Mouse (Mus musculus): ENCODE data around the gene Plpp1. TPM values are rescaled to one million over a fixed set of nuclear protein-coding genes. Genes with fewer than 3 reads are reported as not detected.

The Plpp1 gene
- polyA plus RNA-seq, 1 experiment from 2014 or later = 70.9 TPM

DNA sequence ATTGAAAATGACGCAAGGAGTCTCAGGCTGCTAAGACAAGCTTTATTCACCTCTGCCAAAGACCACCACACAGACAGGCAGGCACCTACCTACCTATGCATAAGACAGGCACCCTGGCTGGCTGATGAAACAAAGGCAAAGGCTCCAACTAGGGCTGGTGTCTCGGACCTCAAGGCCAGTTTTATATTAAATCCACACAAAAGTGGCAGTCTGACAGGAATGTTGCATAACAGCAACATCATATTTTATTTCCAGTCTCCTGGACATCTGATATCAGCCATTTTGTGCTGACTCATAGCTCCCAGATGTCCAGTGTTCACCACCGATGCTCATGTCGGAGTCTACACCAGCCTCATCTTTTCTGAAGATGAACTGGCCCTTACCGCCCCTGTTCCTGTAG lies 22.2 kb upstream of the Plpp1 start:
- Histone ChIP-seq H3K4me3 (no peak overlapping the region), H3K4me2 (no peak overlapping the region), H3K27me3 (no peaks in the 10 kb centered on the region), H3K27ac (replicated peaks) (no peak overlapping the region), H3K9me3 (no peaks in the 10 kb centered on the region), H3K4me1 (replicated peaks) (no peaks in the 10 kb centered on the region), H3K9ac (no peak overlapping the region), H3K36me3 (no peaks in the 10 kb centered on the region)
- 95% methylated on average over 5 of the region's 5 CpGs for WGBS
- no peak for ATAC-seq (ENCODE audit: low FRiP score, low read depth)

DNA sequence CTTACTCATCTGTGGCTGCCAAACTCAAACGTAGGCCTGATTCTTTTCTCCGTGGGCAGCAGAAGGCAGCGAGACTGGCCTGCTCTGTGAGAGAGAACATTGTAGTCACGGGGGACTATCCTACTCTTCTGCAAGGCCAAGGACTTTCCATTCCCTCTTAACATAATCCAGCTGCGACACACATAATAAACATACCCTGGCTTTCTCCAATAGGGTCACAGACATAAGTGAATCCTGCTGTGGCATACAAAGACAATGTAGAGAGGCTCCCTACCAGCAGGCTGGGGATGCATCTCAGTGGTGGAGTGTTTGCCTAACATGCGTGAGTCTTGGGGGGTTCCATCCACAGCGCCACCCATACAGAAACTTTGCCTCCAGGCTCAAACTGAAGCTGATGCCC lies 15.3 kb upstream of the Plpp1 start:
- Histone ChIP-seq H3K9ac (no peak overlapping the region), H3K4me2 (no peak overlapping the region), H3K27ac (replicated peaks) (no peak overlapping the region), H3K4me1 (replicated peaks) (no peaks in the 10 kb centered on the region), H3K9me3 (no peaks in the 10 kb centered on the region), H3K27me3 (no peaks in the 10 kb centered on the region), H3K4me3 (no peak overlapping the region), H3K36me3 (no peaks in the 10 kb centered on the region)
- ATAC-seq (ENCODE audit: low FRiP score, low read depth) = no peak
- WGBS = 66% methylated on average over 7 of the region's 7 CpGs

DNA sequence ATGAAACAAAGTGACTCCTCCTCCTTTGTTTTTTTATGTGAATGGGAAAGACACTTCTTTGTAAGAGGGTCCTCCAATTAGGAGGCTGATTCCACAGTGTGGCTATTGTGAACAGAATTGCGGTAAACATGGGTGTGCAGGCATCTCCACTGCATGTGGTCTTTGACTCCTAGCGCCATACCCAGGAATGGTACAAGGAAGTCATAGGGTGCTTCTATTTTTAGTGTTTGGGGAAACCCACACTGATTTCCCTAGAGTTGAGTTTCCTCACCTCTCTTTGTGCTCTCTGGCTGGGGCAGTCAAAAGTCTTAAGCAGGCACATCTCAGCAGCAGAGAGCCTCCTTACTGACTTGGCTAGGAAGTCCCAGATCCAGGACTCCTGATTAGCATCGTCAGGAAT lies 14.4 kb upstream of the Plpp1 start:
- no peaks in the 10 kb centered on the region for H3K9me3 ChIP-seq
- ATAC-seq (ENCODE audit: low FRiP score, low read depth) = no peak
- no peak overlapping the region for H3K27ac ChIP-seq (replicated peaks)
- no peak overlapping the region for H3K4me3 ChIP-seq
- H3K36me3 ChIP-seq = no peaks in the 10 kb centered on the region
- no peaks in the 10 kb centered on the region for H3K27me3 ChIP-seq
- 33% methylated on average over 3 of the region's 3 CpGs for WGBS
- H3K9ac ChIP-seq = no peak overlapping the region
- H3K4me2 ChIP-seq = no peak overlapping the region
- H3K4me1 ChIP-seq (replicated peaks) = no peaks in the 10 kb centered on the region

DNA sequence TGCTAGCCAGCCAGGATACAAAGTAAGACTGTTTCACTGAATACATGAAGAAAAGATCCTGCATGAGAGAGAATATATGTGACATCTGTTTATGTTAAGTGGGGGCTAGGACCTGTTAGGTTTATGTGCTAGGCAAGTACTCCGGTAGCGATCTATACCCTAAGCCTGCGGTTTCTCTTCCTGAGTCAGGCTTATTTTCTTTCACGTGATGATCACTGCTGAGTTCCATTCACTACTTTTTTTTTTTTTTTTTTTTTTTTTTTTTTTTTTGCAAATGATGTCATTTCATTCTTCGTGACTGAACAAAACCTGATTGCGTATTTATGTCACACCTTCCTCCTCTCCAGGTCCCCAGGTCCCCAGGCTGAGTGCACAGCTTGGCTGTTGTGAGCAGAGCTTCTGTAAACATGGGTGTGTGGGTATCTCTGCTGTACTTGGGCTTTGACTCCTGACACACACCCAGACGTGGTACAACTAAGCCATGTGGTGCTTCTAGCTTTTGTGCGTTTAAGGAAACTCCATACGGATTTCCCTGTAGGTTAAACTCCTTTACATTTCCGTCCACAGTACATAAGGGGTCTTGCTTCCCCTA lies 13.6 kb upstream of the Plpp1 start:
- H3K36me3 ChIP-seq = no peaks in the 10 kb centered on the region
- no peak overlapping the region for H3K4me2 ChIP-seq
- H3K27me3 ChIP-seq = no peaks in the 10 kb centered on the region
- 81% methylated on average over 10 of the region's 10 CpGs for WGBS
- H3K27ac ChIP-seq (replicated peaks) = no peak overlapping the region
- ATAC-seq (ENCODE audit: low FRiP score, low read depth) = no peak
- no peak overlapping the region for H3K4me3 ChIP-seq
- no peaks in the 10 kb centered on the region for H3K4me1 ChIP-seq (replicated peaks)
- H3K9ac ChIP-seq = no peak overlapping the region
- no peaks in the 10 kb centered on the region for H3K9me3 ChIP-seq

DNA sequence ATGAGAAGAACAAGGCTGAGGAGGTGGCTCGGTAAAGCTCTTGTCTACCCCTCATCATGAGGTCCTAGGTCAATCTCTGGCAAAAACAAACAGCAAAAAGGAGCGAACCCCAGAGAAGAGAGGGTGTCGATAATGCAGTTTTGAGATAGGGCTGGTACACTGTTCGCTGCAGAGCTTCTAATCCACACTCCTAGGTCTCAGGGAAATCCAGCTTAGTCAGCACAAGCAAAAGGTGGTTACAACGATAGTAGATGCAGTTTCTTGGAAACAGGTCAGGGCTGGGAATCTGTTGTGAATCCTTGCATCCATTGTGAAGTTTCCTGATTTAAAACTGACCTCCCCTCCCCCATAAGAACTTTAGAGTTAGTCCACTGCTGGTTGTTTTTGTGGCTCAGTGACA lies 9.8 kb upstream of the Plpp1 start:
- no peaks in the 10 kb centered on the region for H3K4me1 ChIP-seq (replicated peaks)
- H3K36me3 ChIP-seq = no peaks in the 10 kb centered on the region
- H3K27ac ChIP-seq (replicated peaks) = no peak overlapping the region
- no peak overlapping the region for H3K4me2 ChIP-seq
- H3K9ac ChIP-seq = no peak overlapping the region
- ATAC-seq (ENCODE audit: low FRiP score, low read depth) = no peak
- H3K27me3 ChIP-seq = no peaks in the 10 kb centered on the region
- WGBS = 84% methylated on average over 5 of the region's 5 CpGs
- no peaks in the 10 kb centered on the region for H3K9me3 ChIP-seq
- no peak overlapping the region for H3K4me3 ChIP-seq

DNA sequence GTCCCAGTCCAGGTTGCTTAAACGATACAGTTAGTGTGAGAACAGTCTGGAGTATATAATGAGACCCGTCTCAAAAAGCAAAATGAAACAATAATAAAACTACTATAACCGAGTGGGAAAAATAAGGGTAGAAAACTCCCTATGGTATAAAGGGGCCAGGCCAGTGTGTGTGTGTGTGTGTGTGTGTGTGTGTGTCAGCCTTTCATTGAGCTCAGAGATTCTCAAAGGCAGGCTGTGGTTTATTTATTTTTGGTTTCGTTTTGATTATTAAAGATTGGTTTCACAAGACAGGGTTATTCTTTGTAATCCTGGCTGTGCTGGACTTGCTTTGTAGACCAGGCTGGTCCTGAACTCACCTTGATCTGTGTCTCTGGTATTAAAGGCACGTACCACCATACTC lies 8.7 kb upstream of the Plpp1 start:
- ATAC-seq (ENCODE audit: low FRiP score, low read depth) = no peak
- no peaks in the 10 kb centered on the region for H3K9me3 ChIP-seq
- 86% methylated on average over 5 of the region's 5 CpGs for WGBS
- no peak overlapping the region for H3K9ac ChIP-seq
- H3K4me1 ChIP-seq (replicated peaks) = no peaks in the 10 kb centered on the region
- H3K4me3 ChIP-seq = no peak overlapping the region
- H3K27ac ChIP-seq (replicated peaks) = no peak overlapping the region
- H3K27me3 ChIP-seq = no peaks in the 10 kb centered on the region
- no peaks in the 10 kb centered on the region for H3K36me3 ChIP-seq
- H3K4me2 ChIP-seq = no peak overlapping the region

DNA sequence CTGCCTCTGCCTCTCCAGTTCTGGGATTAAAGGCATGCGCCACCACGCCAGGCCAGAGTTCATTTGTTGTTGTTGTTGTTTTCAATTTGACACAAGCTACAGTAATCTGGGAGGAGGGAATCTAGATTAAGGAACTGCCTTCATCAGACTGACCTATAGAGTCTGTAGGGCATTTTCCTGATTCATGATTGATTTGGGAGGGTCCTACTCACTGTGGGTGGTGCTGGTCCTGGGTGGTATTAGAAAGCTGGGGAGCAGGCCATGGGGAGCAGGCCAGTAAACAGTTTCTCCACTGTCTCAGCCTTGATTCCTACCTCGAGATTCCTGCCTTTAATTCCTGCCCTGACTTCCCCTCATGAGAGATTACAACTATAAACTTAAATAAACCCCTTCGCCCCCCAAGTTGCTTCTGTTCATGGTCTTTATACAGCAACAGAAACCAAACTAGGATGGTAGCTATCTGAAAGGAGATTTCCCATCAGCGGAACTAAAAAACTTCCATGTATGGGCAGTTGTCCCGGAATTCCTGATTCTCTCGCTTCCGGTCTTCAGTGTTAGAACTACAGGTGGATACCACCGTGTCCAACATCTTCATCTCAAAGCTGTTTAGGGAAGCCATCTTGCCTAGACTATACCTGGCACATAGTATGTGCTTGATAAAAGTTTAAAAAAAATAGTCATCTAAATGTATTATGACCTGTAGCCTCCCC lies 2.2 kb upstream of the Plpp1 start:
- Histone ChIP-seq H3K4me1 (replicated peaks) (peaks cover 17% of the 10 kb centered on the region), H3K4me3 (no peak overlapping the region), H3K27ac (replicated peaks) (no peak overlapping the region), H3K9ac (no peak overlapping the region), H3K9me3 (no peaks in the 10 kb centered on the region), H3K27me3 (no peaks in the 10 kb centered on the region), H3K36me3 (no peaks in the 10 kb centered on the region), H3K4me2 (no peak overlapping the region)
- ATAC-seq (ENCODE audit: low FRiP score, low read depth) = no peak
- 98% methylated on average over 9 of the region's 9 CpGs for WGBS

DNA sequence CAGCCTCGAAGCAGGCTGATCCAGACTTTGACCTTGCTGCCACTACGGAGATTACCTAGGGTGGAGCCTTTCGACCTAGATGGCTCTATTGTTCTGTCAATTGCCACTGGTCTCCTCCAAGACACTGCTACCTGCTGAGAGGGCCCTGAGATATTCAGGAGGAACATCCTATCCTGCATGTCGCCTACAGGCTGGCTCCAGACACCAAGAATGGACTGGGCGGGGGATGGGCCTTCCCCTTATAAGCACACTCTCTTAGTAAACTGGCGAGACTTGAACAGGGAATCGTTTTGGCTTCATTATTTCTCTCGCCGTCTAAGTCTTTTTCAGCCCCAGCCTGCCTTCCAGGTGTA lies 1.7 kb upstream of the Plpp1 start:
- H3K9ac ChIP-seq = no peak overlapping the region
- H3K4me2 ChIP-seq = no peak overlapping the region
- H3K9me3 ChIP-seq = no peaks in the 10 kb centered on the region
- no peaks in the 10 kb centered on the region for H3K27me3 ChIP-seq
- H3K4me1 ChIP-seq (replicated peaks) = peaks cover 22% of the 10 kb centered on the region
- WGBS = 78% methylated on average over 9 of the region's 9 CpGs
- no peak overlapping the region for H3K4me3 ChIP-seq
- no peak overlapping the region for H3K27ac ChIP-seq (replicated peaks)
- no peaks in the 10 kb centered on the region for H3K36me3 ChIP-seq
- ATAC-seq (ENCODE audit: low FRiP score, low read depth) = no peak

DNA sequence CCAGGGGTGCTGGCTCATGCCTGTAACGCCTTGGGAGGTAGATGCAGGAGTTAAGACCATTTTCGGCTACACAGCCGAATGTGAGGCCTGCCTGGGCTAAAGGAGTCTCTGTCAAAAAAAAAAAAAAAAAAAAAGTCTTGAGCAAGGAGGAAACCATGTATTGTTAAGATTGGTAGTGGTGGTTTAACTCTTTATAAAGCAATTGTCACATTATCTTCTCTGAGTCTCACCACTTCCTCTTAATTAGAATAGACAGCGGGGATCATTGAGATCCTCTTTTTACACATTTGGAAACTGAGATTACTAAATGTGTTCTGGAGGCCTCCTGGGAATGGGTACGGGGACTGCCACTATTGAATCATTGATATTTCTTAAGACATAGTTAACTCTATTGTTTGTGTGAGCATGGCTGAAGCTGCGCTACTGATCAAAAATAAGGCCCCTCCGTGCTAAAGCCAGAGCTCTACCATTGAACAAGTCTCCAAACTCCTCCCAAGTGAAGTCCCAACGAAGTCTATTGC lies 811 bp upstream of the Plpp1 start:
- Histone ChIP-seq H3K27me3 (no peaks in the 10 kb centered on the region), H3K4me1 (replicated peaks) (peaks cover 23% of the 10 kb centered on the region), H3K4me2 (0 out of 2 replicates have a peak overlapping the region, but pooled peaks have one; percentile 83), H3K27ac (replicated peaks) (peak overlapping the region; percentile 98), H3K36me3 (no peaks in the 10 kb centered on the region), H3K9me3 (no peaks in the 10 kb centered on the region), H3K4me3 (no peak overlapping the region), H3K9ac (no peak overlapping the region)
- ATAC-seq (ENCODE audit: low FRiP score, low read depth) = no peak
- 75% methylated on average over 8 of the region's 8 CpGs for WGBS

GRCm38 (mm10) chr13:112801381-112802004 lies 901 bp downstream of the Plpp1 start:
- Histone ChIP-seq H3K4me1 (replicated peaks) (peaks cover 23% of the 10 kb centered on the region), H3K4me3 (peak overlapping the region; percentile 86), H3K9ac (peak overlapping the region; percentile 99), H3K9me3 (no peaks in the 10 kb centered on the region), H3K36me3 (peaks cover 11% of the 10 kb centered on the region; the same call in 1 of the 2 replicates), H3K4me2 (peak overlapping the region; percentile 83), H3K27me3 (no peaks in the 10 kb centered on the region), H3K27ac (replicated peaks) (peak overlapping the region; percentile 98)
- 1% methylated on average over 23 of the region's 23 CpGs for WGBS
- ATAC-seq (ENCODE audit: low FRiP score, low read depth) = peak; percentile 86

DNA sequence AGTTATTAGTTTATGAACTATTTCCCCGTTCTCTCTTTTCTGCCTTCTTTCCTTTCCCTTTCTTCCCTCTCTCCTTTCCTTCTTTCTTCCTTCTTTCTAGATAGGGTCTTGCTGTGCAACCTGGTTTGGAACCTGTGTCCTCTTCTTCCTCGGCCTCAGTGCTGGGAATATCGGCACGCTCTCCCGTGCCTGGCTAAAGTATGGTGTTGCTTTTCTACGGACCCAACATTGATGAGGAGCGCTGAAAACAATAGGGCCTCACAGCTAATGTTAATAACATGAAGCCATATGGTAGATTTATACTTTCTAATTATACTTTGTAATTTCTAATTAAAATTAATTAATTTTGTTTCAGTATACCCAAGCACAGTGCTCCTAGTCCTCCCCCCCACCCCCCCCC lies 2.5 kb downstream of the Plpp1 start:
- Histone ChIP-seq H3K27ac (replicated peaks) (no peak overlapping the region), H3K27me3 (no peaks in the 10 kb centered on the region), H3K9ac (no peak overlapping the region), H3K36me3 (peaks cover 19% of the 10 kb centered on the region; the same call in 1 of the 2 replicates), H3K4me1 (replicated peaks) (peaks cover 23% of the 10 kb centered on the region), H3K4me3 (no peak overlapping the region), H3K9me3 (no peaks in the 10 kb centered on the region), H3K4me2 (peak overlapping the region; percentile 25; the same call in 1 of the 2 replicates)
- 72% methylated on average over 7 of the region's 7 CpGs for WGBS
- no peak for ATAC-seq (ENCODE audit: low FRiP score, low read depth)

DNA sequence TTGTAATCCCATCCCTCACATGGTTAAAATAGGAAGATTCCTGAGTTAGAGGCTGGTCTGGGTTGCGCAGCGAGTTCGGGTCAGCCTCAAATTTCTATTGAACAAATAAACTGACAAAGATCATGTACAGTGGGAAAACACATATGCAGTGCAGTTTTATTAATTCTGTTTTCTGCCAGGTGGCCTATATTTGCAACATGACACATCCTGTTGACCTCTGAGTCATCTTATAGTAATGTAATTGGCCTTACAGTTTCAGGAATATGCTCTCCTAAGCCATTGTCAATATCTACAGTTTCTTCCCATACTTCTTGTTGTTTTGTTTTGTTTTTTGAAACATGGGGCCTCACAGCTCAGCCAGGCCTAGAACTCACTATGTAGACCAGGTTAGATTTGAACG lies 3.1 kb downstream of the Plpp1 start:
- no peak overlapping the region for H3K4me3 ChIP-seq
- no peak overlapping the region for H3K9ac ChIP-seq
- WGBS = 95% methylated on average over 4 of the region's 4 CpGs
- H3K27ac ChIP-seq (replicated peaks) = no peak overlapping the region
- H3K36me3 ChIP-seq = peaks cover 19% of the 10 kb centered on the region; the same call in 1 of the 2 replicates
- no peaks in the 10 kb centered on the region for H3K9me3 ChIP-seq
- ATAC-seq (ENCODE audit: low FRiP score, low read depth) = no peak
- 0 out of 2 replicates have a peak overlapping the region, but pooled peaks have one; percentile 25 for H3K4me2 ChIP-seq
- no peaks in the 10 kb centered on the region for H3K27me3 ChIP-seq
- H3K4me1 ChIP-seq (replicated peaks) = peaks cover 23% of the 10 kb centered on the region

All from hindbrain, embryonic 15.5 days (tissue).